Mouse (Mus musculus): ENCODE results near the gene Igfbpl1. TPM values are rescaled to one million over a fixed set of nuclear protein-coding genes. Genes with fewer than 3 reads are reported as not detected.

The Igfbpl1 gene
- total and polyA plus RNA-seq, 3 experiments: not detected

GRCm38 (mm10) chr4:45820074-45820830 lies 6.5 kb downstream of the Igfbpl1 start (continued):
- no peak for TF ChIP-seq POLR2AphosphoS5 (IDR thresholded peaks at IDR 0.05; ENCODE audit: borderline replicate concordance, low read depth, low read length)
- no peak for TF ChIP-seq MEF2A (IDR thresholded peaks at IDR 0.05; ENCODE audit: extremely low read depth, insufficient replicate concordance, low read depth, low read length, poor library complexity, severe bottlenecking)
- TF ChIP-seq ZC3H11A (IDR thresholded peaks at IDR 0.05; ENCODE audit: low read depth, low read length): no peak
- no peak for TF ChIP-seq GATA1 (IDR thresholded peaks at IDR 0.05; ENCODE audit: low read depth, low read length)

GRCm38 (mm10) chr4:45819208-45819931 lies 7.4 kb downstream of the Igfbpl1 start:
- TF ChIP-seq RAD21 (IDR thresholded peaks at IDR 0.05; ENCODE audit: low read depth, low read length) (no peak), RCOR1 (IDR thresholded peaks at IDR 0.05; ENCODE audit: low read depth, low read length) (no peak), TAL1 (IDR thresholded peaks at IDR 0.05; ENCODE audit: low read length) (no peak), UBTF (IDR thresholded peaks at IDR 0.05; ENCODE audit: borderline replicate concordance, insufficient read depth, low read depth, low read length) (no peak), E2F4 (IDR thresholded peaks at IDR 0.05; ENCODE audit: borderline replicate concordance, low read depth, low read length) (no peak), MXI1 (IDR thresholded peaks at IDR 0.05; ENCODE audit: low read depth, low read length) (no peak), BHLHE40 (IDR thresholded peaks at IDR 0.05; ENCODE audit: borderline replicate concordance, low read depth, low read length) (no peak)
- H3K4me3 ChIP-seq (ENCODE audit: control insufficient read depth in 1 of 2, insufficient read depth in 1 of 2, low read depth in 2 of 2, low read length in 2 of 2): no peak overlapping the region
- peaks cover 0 to 7% of the 10 kb centered on the region in 2 experiments; a peak in 2 of 4 replicates for H3K27me3 ChIP-seq (ENCODE audit: control insufficient read depth in 1 of 2, insufficient read depth in 2 of 2, low read length in 2 of 2)
- H3K79me2 ChIP-seq (ENCODE audit: control insufficient read depth, insufficient read depth, low read length, poor library complexity): no peaks in the 10 kb centered on the region
- DNase-seq (ENCODE audit: low read depth, low spot score): no peak
- H3K27ac ChIP-seq (ENCODE audit: control insufficient read depth, low read depth, low read length): no peak overlapping the region
- no peaks in the 10 kb centered on the region for H3K36me3 ChIP-seq (ENCODE audit: control insufficient read depth in 1 of 2, insufficient read depth in 2 of 2, low read length in 2 of 2)
- H3K4me1 ChIP-seq (ENCODE audit: control insufficient read depth in 1 of 2, insufficient read depth in 2 of 2, low read length in 2 of 2): no peaks in the 10 kb centered on the region
- no peaks in the 10 kb centered on the region for H3K9me3 ChIP-seq (replicated peaks; ENCODE audit: insufficient read depth, low read length)
- H3K9ac ChIP-seq (ENCODE audit: control insufficient read depth, low read depth, low read length, poor library complexity, severe bottlenecking): no peak overlapping the region

- H3K4me1 ChIP-seq (ENCODE audit: control insufficient read depth in 1 of 2, insufficient read depth in 2 of 2, low read length in 2 of 2): no peaks in the 10 kb centered on the region
- H3K79me2 ChIP-seq (ENCODE audit: control insufficient read depth, insufficient read depth, low read length, poor library complexity): no peaks in the 10 kb centered on the region
- no peak for TF ChIP-seq BHLHE40 (IDR thresholded peaks at IDR 0.05; ENCODE audit: borderline replicate concordance, low read depth, low read length)
- TF ChIP-seq CHD2 (IDR thresholded peaks at IDR 0.05; ENCODE audit: low read length): no peak
- no peak for TF ChIP-seq MAFK (IDR thresholded peaks at IDR 0.05; ENCODE audit: borderline replicate concordance, low read depth, low read length)
- no peak for TF ChIP-seq POLR2AphosphoS5 (IDR thresholded peaks at IDR 0.05; ENCODE audit: borderline replicate concordance, low read depth, low read length)
- no peak for TF ChIP-seq GATA1 (IDR thresholded peaks at IDR 0.05; ENCODE audit: low read depth, low read length)
- no peak for TF ChIP-seq USF2 (IDR thresholded peaks at IDR 0.05; ENCODE audit: borderline replicate concordance in 1 of 2, insufficient read depth in 1 of 2, low read depth in 1 of 2, low read length in 2 of 2)
- TF ChIP-seq ZMIZ1 (IDR thresholded peaks at IDR 0.05; ENCODE audit: low read depth, low read length): no peak
- TF ChIP-seq ZNF384 (IDR thresholded peaks at IDR 0.05; ENCODE audit: low read depth, low read length): no peak
- no peak for TF ChIP-seq MAX (IDR thresholded peaks at IDR 0.05; ENCODE audit: low read length)
- H3K27me3 ChIP-seq (ENCODE audit: control insufficient read depth in 1 of 2, insufficient read depth in 2 of 2, low read length in 2 of 2): peaks cover 0 to 6% of the 10 kb centered on the region in 2 experiments; a peak in 2 of 4 replicates
- H3K36me3 ChIP-seq (ENCODE audit: control insufficient read depth in 1 of 2, insufficient read depth in 2 of 2, low read length in 2 of 2): no peaks in the 10 kb centered on the region
- no peak for DNase-seq (ENCODE audit: low read depth, low spot score)
- no peak overlapping the region for H3K27ac ChIP-seq (ENCODE audit: control insufficient read depth, low read depth, low read length)
- no peaks in the 10 kb centered on the region for H3K9me3 ChIP-seq (replicated peaks; ENCODE audit: insufficient read depth, low read length)
- no peak overlapping the region for H3K9ac ChIP-seq (ENCODE audit: control insufficient read depth, low read depth, low read length, poor library complexity, severe bottlenecking)
- no peak overlapping the region for H3K4me3 ChIP-seq (ENCODE audit: control insufficient read depth in 1 of 2, insufficient read depth in 1 of 2, low read depth in 2 of 2, low read length in 2 of 2)
Measured at GRCm38 (mm10) chr4:45818814-45819207, 7.9 kb downstream of the Igfbpl1 start.

All from MEL (cell line).